Mouse (Mus musculus) CH12.LX (cell line): ENCODE data around the gene Trim30a.
A peak's percentile ranks its signal among the peaks of the same experiment; 100 is the strongest.

Experiments
- CHD1 ChIP-seq: IDR thresholded peaks from 2 replicates; pipeline ENCODE4 v1.6.1; 2012; ENCODE audit warnings: low read depth, low read length, improper control_type of control experiment, inconsistent platforms
- CHD2 ChIP-seq: IDR thresholded peaks from 2 replicates; pipeline ENCODE4 v1.6.1; 2011; ENCODE audit warnings: low read length, improper control_type of control experiment
- CTCF ChIP-seq, 2 experiments: IDR thresholded peaks in 1 of 2; conservative IDR thresholded peaks in 1 of 2; 2 replicates each; pipeline ENCODE4 v1.5.1; 2011 to 2012; ENCODE audit warnings: low read depth in 2 of 2, low read length in 2 of 2, improper control_type of control experiment in 1 of 2, inconsistent platforms in 1 of 2, mild to moderate bottlenecking in 1 of 2, moderate library complexity in 1 of 2

DNA sequence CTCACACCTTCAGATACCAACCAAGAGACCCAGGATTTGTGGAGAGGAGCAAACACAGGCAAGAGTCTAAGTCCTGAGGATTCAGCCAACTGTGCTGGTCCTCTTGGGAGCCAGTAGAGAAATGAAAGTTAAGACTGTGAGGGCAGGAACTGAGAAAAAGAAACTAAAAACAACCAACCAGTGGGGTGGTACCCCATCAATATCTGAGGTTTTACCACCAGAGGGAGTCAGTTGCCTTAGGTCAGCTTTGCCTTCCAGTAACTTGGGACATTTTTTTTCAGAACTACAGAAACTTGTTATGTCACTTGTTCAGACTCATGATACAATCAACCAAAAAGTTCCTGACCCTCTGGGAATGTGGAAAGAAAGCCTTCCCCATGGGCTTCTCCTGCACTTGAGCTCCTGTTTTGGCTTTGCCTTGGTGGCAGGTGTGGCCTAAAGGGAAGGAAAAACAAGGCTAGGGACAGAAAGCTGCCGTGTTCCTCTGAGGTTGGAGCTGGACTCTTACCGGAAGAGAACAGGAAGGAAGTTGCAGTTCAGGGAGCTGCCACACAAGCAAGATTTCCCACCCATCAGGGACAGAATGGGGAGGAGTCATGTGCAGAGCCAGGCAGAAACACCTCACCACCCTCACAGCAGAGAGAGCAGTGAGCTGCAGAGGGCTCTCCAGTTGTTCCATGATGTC is 18.9 kb downstream of the Trim30a start:
- TF ChIP-seq CHD1 (0 out of 2 replicates have a peak, but pooled peaks have one; percentile 27), CHD2 (no peak), CTCF (conservative IDR thresholded peaks at IDR 0.05 in 1 of 2, IDR thresholded peaks at IDR 0.05 in 1 of 2; ENCODE audit: low read depth in 2 of 2, low read length in 2 of 2) (peak; percentile 56 to 86)
